Mouse (Mus musculus) liver, postnatal 0 days (tissue): ENCODE data around the gene Neb. TPM values are rescaled to one million over a fixed set of nuclear protein-coding genes. Genes with fewer than 3 reads are reported as not detected.

Experiments
- ATAC-seq: fragments of 200-750 bp; cut with Nextera tagmentation; 2 replicates; pipeline ENCODE4 v1.8.0; 2017; ENCODE audit warnings: mild to moderate bottlenecking, moderate library complexity
- DNase-seq: peaks from one replicate; pipeline ENCODE4 v3.0.0-alpha.2; 2016
- H3K27ac ChIP-seq: fragments of 300-500 bp; sonication (generic); 2 replicates; pipeline ENCODE4 v1.5.1; 2014; ENCODE audit warnings: antibody characterized with exemption, moderate library complexity, mild to moderate bottlenecking, low read depth
- H3K27me3 ChIP-seq: fragments of 300-500 bp; sonication (generic); 2 replicates; pipeline ENCODE4 v1.6.1; 2014; ENCODE audit warnings: low read length, control low read depth, mixed read lengths; ENCODE audit not compliant: insufficient read depth
- H3K36me3 ChIP-seq: fragments of 300-500 bp; sonication (generic); replicated peaks from 2 replicates; pipeline ENCODE4 v1.6.1; 2014; ENCODE audit warnings: mild to moderate bottlenecking, control low read depth, low read length, moderate library complexity, mixed read lengths; ENCODE audit not compliant: insufficient read depth
- H3K4me1 ChIP-seq: fragments of 300-500 bp; sonication (generic); 2 replicates; pipeline ENCODE4 v1.6.1; 2014; ENCODE audit warnings: antibody characterized with exemption, mild to moderate bottlenecking, control low read depth; ENCODE audit not compliant: insufficient read depth
- H3K4me2 ChIP-seq: fragments of 300-500 bp; sonication (generic); 2 replicates; pipeline ENCODE4 v1.6.1; 2014; ENCODE audit warnings: low read depth, mild to moderate bottlenecking, low read length, moderate library complexity, mixed read lengths
- H3K4me3 ChIP-seq: fragments of 300-500 bp; sonication (generic); 2 replicates; pipeline ENCODE4 v1.5.1; 2014; ENCODE audit warnings: low read depth, low read length
- H3K9ac ChIP-seq: fragments of 300-500 bp; sonication (generic); replicated peaks from 2 replicates; pipeline ENCODE4 v1.6.1; 2014; ENCODE audit warnings: mild to moderate bottlenecking, moderate library complexity
- H3K9me3 ChIP-seq: fragments of 300-500 bp; sonication (generic); 2 replicates; pipeline ENCODE4 v1.6.1; 2016; ENCODE audit warnings: mild to moderate bottlenecking, control low read depth, low read length, mixed read lengths
- CTCF ChIP-seq: sonication (generic); IDR thresholded peaks from 2 replicates; pipeline ENCODE4 v1.5.1; 2016; ENCODE audit warnings: antibody characterized with exemption, low read depth
- EP300 ChIP-seq: IDR thresholded peaks from 2 replicates; pipeline ENCODE4 v1.6.1; 2016; ENCODE audit warnings: antibody characterized with exemption, low read depth, mild to moderate bottlenecking
- WGBS: fragments of 180-500 bp; shearing (Covaris S2); extraction: QIAGEN DNeasy Blood & Tissue Kit; methylation state at CpG from one replicate; pipeline ENCODE4 v1.1.7; 2014; ENCODE audit not compliant: insufficient replicate concordance; 5-methylcytosine and 5-hydroxymethylcytosine counted together
- polyA plus RNA-seq: library from polyadenylated mRNA; unstranded; fragments of >200 nt; fragmentation: Nextera tagmentation; extraction: Ambion mirVana; gene quantifications from 2 replicates; pipeline ENCODE4 v1.2.1, GENCODE M21; 2015

The Neb gene
- polyA plus RNA-seq, 1 experiment from 2014 or later = 1.7 TPM

DNA sequence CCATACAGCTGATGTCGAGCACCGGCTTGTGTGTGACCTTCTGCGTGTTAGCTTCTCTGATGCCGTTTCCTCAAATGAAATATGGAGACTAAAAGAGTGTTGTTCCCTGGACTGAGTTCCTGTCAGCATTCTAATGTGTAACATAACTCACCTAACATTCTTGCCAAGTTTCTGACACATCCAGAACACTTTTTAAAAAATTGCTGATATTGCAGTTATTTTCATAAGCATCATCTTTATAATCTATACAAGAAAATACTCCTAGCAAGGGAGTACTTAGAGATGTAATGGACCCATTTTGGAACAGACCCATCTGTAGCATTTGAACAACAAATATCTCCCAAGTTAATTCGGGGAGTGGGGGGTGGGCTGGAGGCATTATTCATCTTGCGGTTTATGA is 8.7 kb downstream of the Neb start:
- Histone ChIP-seq H3K4me3 (no peak overlapping the region), H3K4me1 (peaks cover 7% of the 10 kb centered on the region; the same call in 1 of the 2 replicates), H3K9ac (no peak overlapping the region), H3K9me3 (no peaks in the 10 kb centered on the region), H3K27ac (no peak overlapping the region), H3K27me3 (no peaks in the 10 kb centered on the region), H3K4me2 (no peak overlapping the region), H3K36me3 (no peaks in the 10 kb centered on the region)
- 84% methylated on average over 6 of the region's 6 CpGs for WGBS
- no peak for DNase-seq
- TF ChIP-seq CTCF (no peak), EP300 (no peak)
- no peak for ATAC-seq

DNA sequence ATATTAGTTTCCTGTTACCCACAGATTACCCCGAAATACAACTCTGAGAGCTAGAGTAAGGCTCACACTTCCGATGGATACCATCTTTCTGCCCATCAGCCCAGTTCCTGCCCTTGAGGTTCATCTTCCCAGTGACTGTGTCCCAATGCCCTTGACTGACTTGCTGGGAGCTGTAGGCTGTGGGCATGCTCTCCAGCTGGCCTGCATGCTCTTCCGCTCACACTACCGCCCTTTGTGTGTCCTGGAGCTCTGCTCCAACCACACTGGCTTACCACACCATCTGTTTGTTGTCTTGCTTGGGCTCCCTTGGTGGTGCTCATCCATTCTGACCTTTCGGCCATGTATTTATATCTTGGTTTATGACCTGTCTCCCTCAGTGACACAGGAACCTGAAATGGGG is 10.6 kb downstream of the Neb start:
- 74% methylated on average over 5 of the region's 5 CpGs for WGBS
- no peak overlapping the region for H3K9ac ChIP-seq
- no peaks in the 10 kb centered on the region for H3K36me3 ChIP-seq
- DNase-seq (no peak), ATAC-seq (no peak)
- H3K27me3 ChIP-seq = no peaks in the 10 kb centered on the region
- TF ChIP-seq EP300 (no peak), CTCF (no peak)
- no peaks in the 10 kb centered on the region for H3K9me3 ChIP-seq
- no peak overlapping the region for H3K27ac ChIP-seq
- no peak overlapping the region for H3K4me2 ChIP-seq
- H3K4me3 ChIP-seq = no peak overlapping the region
- peaks cover 6% of the 10 kb centered on the region; the same call in 1 of the 2 replicates for H3K4me1 ChIP-seq

DNA sequence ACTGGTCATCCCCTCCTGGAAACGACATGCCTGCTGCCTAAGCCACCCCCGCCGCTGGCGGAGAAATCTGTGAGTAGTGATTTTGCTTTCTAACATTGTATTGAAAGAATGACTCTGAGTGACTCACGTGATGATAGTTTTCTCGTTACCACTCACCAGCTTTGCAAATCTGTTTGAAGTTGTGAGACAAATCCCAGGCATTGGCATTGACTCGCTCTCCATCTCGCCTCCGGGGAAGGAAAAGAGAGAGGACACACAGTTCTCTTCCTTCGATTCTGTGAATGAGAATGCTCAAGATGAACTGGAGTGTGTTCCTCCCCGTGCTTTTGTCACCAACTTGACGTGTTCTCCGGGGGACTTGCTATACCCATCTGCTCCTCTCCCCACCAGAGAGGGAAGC is 11.0 kb downstream of the Neb start:
- 63% methylated on average over 13 of the region's 13 CpGs for WGBS
- Histone ChIP-seq H3K4me1 (peaks cover 2% of the 10 kb centered on the region; the same call in 1 of the 2 replicates), H3K4me2 (no peak overlapping the region), H3K9me3 (no peaks in the 10 kb centered on the region), H3K27ac (no peak overlapping the region), H3K27me3 (no peaks in the 10 kb centered on the region), H3K9ac (no peak overlapping the region), H3K4me3 (no peak overlapping the region), H3K36me3 (no peaks in the 10 kb centered on the region)
- ATAC-seq = no peak
- TF ChIP-seq CTCF (no peak), EP300 (no peak)
- no peak for DNase-seq

GRCm38 (mm10) chr2:52361086-52361485 is 17.2 kb downstream of the Neb start:
- no peaks in the 10 kb centered on the region for H3K9me3 ChIP-seq
- ATAC-seq (no peak), DNase-seq (no peak)
- H3K36me3 ChIP-seq = no peaks in the 10 kb centered on the region
- H3K27ac ChIP-seq = no peak overlapping the region
- H3K4me2 ChIP-seq = no peak overlapping the region
- WGBS = 81% methylated on average over 9 of the region's 9 CpGs
- H3K4me1 ChIP-seq = no peaks in the 10 kb centered on the region
- no peak overlapping the region for H3K4me3 ChIP-seq
- H3K9ac ChIP-seq = no peak overlapping the region
- TF ChIP-seq CTCF = no peak
- H3K27me3 ChIP-seq = no peaks in the 10 kb centered on the region

GRCm38 (mm10) chr2:52359722-52360121 is 18.6 kb downstream of the Neb start:
- 60% methylated on average over 1 of the region's 1 CpGs for WGBS
- no peak for TF ChIP-seq CTCF
- TF ChIP-seq EP300 = no peak
- no peak for DNase-seq

GRCm38 (mm10) chr2:52358156-52358555 is 20.1 kb downstream of the Neb start:
- no peak for DNase-seq
- Histone ChIP-seq H3K4me1 (no peaks in the 10 kb centered on the region), H3K9me3 (no peaks in the 10 kb centered on the region), H3K9ac (no peak overlapping the region), H3K27me3 (no peaks in the 10 kb centered on the region), H3K4me2 (no peak overlapping the region), H3K27ac (no peak overlapping the region), H3K4me3 (no peak overlapping the region), H3K36me3 (no peaks in the 10 kb centered on the region)
- WGBS = 73% methylated on average over 5 of the region's 5 CpGs
- ATAC-seq = no peak
- TF ChIP-seq EP300 = no peak
- no peak for TF ChIP-seq CTCF

More at GRCm38 (mm10) chr2:52359722-52360121, 18.6 kb downstream of the Neb start:
- no peak overlapping the region for H3K9ac ChIP-seq
- no peaks in the 10 kb centered on the region for H3K4me1 ChIP-seq
- ATAC-seq = no peak
- H3K27me3 ChIP-seq = no peaks in the 10 kb centered on the region
- H3K27ac ChIP-seq = no peak overlapping the region
- no peak overlapping the region for H3K4me2 ChIP-seq
- no peak overlapping the region for H3K4me3 ChIP-seq
- H3K36me3 ChIP-seq = no peaks in the 10 kb centered on the region
- no peaks in the 10 kb centered on the region for H3K9me3 ChIP-seq

- H3K4me2 ChIP-seq = no peak overlapping the region
- H3K27me3 ChIP-seq = no peaks in the 10 kb centered on the region
- H3K27ac ChIP-seq = no peak overlapping the region
- DNase-seq (no peak), ATAC-seq (no peak)
- H3K4me1 ChIP-seq = no peaks in the 10 kb centered on the region
- H3K9ac ChIP-seq = no peak overlapping the region
- TF ChIP-seq EP300 (no peak), CTCF (no peak)
- H3K36me3 ChIP-seq = no peaks in the 10 kb centered on the region
- H3K9me3 ChIP-seq = no peaks in the 10 kb centered on the region
- H3K4me3 ChIP-seq = no peak overlapping the region
- 77% methylated on average over 1 of the region's 1 CpGs for WGBS
These were observed 27.2 kb downstream of the Neb start for GRCm38 (mm10) chr2:52351029-52351428.
